Mouse (Mus musculus) frontal cortex, postnatal 10 days (tissue): ENCODE measurements around the gene Olfr926.
"Not testable (repeated sequence)": the region's sequence is repeated elsewhere in the genome, so short reads cannot be mapped to it uniquely, and the experiment has no call there.

Experiments
- DNase-seq, 2 experiments: peaks; one replicate each; pipeline ENCODE4 v3.0.0; 2022; ENCODE audit warnings: low spot score in 2 of 2, mixed read lengths in 1 of 2

The Olfr926 gene

DNA sequence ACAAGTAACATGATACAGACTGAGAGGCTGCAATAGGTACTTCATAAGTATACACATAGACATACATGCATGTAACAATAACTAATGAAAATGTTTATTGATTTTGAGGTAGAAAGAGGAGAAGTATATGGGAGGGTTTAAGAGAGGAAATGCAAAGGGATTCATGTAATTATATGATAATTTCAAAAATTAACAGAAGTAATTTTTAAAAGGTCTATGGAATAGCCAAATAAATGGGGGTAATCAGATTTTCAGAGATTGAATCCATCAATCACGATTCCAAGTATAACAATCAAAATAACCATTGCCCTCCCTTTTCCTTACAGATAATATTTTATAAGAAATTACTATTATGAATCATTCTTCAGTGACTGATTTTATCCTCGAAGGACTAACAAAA, at the start of gene Olfr926:
TSS of gene Olfr926 (plus strand) at position 301 of the 400 bp plus-strand sequence.
- DNase-seq, result no peak

DNA sequence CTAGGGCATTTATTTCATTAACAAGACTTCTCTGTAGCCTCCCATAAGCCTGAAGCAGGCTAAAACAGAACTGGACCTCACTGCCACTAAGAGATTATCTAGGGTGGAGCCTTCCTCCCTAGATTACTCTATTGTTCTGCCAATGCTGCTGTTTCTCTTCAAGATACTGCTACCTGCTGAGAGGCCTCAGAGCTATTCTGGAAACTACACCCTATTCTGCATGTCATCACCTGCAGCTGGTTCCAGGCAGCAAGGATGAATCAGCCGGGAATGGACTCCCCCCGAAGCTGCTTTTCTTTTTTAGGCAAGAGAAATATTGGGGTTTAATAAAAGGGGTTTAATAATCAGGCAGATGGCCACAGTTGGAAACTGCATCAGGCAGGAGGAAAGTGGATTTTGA, 43.9 kb upstream of the Olfr926 start:
- DNase-seq, result no peak

GRCm38 (mm10) chr9:38844149-38844548, 32.8 kb upstream of the Olfr926 start, which contains the start of gene Olfr924:
Gene Olfr924 (plus strand): TSS chr9:38844449.
- no peak for DNase-seq

GRCm38 (mm10) chr9:38854760-38855159, 22.2 kb upstream of the Olfr926 start, which contains the start of gene Olfr26:
Gene Olfr26 (plus strand): TSS chr9:38855060.
- DNase-seq, result no peak

GRCm38 (mm10) chr9:38874880-38875279, 2.0 kb upstream of the Olfr926 start:
- DNase-seq, result not testable (repeated sequence)
